Mouse (Mus musculus): ENCODE data around the gene Rasgef1c.

Gene Rasgef1c

DNA sequence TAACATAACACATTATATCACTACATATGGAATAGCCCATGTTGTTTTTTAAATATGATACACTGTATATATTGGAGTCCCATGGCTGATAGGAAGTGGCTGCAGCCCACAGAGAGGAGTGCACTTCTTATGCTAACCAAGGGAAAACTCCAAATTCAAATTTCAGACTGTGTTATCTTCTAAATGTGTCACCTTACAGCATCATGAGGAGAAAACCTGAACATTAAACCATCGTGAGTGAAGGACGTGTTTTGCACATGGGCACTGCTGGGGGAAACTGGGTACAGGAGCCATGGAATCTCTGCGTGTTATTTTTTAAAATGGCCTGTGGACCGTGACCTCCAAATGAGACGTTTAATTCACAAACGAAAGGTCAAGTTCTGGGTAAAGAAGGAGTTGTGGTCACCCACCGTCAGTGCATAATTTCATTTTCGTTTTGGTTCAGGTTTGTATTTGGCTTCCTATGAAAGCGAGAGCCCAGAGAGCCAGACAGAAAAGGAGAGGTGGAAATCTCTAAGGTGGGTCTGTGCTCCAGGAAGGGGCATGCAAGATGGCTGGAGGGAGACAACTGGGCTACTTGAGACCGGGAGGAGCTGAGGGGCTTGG is 76.4 kb downstream of the Rasgef1c start:
- DNase-seq = no peak

DNA sequence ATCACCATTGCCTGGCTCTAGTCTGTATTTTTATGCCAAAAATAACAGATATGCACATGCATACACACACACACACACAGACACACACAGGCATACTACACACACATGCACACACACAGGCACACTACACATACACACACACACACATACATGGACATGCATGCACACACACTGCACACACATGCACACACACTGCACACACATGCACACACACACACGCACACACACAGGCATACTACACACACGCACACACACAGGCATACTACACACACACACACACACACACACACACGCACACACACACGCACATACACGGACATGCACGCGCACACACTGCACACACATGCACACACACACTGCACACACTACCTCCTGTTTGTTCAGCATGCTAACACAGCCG is 77.3 kb downstream of the Rasgef1c start:
- DNase-seq = no peak

DNA sequence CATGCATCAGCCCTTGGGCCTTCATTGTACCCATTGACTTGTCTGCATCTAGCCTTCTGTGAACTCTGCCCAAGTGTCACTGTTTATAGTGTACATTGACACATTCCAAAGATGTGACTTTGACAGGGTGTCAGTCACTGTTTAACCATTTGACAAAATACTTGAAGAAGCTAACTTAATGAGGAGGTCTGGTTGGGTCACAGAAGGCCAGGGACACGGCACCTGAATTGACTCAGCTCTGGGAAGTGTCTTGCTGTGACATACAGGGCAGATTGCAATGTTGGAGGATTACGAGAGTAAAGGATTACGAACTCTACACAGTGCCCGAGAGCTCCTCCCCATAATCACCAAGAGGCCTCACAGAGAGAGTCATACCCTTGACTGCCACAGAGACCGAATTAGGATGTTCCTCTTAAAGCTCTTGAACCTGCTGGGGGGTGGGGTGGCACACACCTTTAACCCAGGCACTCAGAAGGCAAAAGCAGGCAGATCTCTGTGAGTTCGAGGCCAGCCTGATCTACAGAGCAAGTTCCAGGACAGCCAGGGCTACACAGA is 79.1 kb downstream of the Rasgef1c start:
- no peak for DNase-seq

DNA sequence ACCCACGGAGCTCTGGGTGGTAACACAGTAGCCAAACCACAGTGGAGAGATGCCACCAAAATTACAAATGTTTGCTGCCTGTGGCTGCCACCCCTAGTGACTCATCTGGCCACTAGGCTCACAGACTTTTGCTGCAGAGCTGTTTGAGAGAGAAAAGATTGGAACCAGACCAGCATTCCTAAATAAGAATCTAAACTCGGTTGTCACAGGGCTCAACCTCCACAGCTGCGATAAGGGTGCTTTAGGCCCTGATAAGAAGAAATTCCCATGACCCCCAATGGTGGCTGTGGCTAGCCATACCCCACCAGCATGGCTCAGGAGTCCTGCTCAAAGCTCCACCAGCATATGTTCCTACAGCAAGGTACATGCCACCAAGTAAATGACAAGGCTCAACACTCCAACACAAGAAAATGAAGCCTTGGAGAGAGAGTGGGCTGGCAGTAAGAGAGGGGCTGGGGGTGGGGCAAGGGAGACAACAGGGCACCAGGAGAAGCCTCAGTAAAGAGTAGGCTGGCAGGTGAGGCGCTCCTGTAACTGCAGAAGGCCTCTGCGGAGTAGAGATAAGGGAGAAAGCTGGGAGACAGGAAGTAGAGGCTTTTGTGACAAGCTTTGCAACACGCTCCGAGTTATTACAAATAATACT is 79.8 kb downstream of the Rasgef1c start:
- DNase-seq = no peak

DNA sequence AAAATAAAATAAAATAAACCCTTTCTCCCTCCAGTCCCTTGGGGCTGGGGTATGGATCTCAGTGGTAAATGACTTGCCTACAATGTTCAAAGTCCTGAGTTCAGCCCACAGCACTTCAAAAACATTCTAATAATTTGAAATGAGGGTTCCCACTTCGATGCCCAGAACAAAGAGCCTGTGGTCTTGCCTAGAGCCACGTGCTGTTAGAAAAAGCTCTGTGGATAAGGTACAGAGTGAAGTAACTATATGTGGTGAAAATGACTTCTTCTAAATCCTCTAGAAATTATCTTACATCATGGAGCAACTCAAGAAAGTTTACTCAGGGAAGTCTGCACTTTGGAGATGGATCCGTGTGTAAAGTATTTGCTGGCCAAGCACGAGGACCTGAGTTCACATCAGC is 80.5 kb downstream of the Rasgef1c start:
- DNase-seq = no peak

DNA sequence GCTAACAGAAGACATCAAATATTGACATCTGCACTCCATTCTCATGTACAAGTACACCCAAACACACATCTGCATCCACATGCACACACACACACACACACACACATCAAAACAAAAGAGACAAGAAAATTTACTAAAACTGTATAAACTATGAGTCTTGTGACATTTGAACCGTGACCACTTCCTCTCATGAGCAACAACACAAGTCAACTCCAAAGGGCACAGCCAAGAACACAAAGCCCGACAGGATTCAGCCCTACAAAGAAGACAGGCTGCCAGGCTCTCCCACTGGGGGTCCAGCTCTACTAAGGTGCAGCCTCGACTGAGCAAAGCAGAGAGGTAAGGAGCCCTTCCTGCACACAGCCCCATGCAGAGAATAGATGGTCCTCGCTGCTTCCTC is 81.2 kb downstream of the Rasgef1c start:
- no peak for DNase-seq

DNA sequence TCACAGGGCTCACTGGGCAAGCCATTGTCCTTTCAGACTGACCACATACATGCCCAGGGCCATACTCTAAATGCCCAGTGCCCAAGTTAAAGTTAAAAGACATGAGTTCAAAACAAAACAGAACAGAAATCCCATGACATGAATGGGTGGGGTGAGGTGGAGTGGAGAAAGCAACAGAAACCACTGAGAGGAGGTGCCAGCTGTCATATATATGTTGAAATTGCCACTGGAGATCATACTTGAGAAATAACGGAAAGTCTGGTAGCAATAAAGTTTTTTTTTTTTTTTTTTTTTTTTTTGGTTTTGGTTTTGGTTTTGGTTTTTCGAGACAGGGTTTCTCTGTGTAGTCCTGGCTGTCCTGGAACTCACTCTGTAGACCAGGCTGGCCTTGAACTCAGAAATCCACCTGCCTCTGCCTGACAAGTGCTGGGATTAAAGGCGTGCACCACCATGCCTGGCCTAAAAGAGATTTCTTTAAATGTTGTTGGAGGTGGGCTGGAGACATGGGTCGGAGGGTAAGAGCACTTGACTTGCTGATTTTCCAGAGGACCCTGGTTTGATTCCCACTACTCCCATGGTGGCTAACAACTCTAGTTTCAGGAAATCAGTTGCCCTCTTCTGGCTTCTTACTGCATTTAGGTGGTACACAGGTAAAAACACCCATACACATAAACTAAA is 82.4 kb downstream of the Rasgef1c start:
- DNase-seq = no peak

DNA sequence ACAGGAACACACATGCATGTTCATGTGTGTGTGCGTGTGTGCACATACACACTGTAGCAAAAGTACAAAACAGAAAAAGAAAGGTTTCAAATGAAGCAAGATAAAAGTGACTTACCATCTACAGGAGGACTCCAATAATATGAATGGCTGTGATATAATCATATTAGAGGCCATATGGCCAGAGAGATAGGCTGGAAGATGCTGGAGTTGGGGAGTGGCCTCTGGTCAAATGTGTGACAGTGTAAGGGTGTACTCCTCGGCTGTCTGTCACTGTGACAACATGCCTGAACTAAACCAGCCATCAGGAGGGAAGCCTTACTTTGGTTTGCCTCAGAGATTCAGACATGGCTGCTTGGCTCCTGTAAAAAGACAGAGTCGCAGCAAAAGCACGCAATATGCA is 83.4 kb downstream of the Rasgef1c start:
- no peak for DNase-seq

DNA sequence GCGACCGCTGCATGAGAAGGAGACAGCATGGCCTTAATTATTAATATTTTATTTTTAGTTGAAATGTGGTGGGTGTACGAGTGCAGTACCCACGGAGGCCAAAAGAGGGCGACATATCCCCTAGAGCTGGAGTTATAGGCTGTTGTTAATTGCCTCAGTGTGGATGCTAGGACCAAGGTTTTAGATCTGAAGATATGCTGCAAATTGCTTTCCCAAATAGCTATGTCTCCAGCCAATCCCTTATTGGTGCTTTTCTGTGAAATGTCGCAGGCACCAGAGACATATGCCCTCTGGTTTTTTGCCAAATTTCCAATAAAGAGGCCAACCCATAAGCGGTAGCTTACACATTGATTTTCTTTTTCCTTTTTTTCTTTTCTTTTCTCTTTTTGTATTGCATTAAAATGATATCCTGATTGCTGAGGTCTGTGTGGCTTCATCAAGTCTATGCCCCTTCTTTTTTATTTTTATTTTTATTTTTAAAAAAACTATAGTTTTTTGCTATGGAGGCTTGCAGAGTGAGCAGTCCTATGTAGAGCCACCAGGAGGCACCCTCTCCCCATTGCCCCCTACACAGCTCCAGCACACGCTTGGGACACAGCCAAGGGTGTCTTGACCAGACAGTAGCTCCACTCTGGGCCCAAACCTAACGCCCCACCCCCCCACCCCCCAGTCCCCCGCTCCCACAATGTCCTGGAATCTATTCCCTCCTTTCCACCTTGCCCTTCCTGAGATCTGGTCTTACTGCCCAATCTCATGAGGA is 84.8 kb downstream of the Rasgef1c start:
- peak; percentile 68 for DNase-seq

DNA sequence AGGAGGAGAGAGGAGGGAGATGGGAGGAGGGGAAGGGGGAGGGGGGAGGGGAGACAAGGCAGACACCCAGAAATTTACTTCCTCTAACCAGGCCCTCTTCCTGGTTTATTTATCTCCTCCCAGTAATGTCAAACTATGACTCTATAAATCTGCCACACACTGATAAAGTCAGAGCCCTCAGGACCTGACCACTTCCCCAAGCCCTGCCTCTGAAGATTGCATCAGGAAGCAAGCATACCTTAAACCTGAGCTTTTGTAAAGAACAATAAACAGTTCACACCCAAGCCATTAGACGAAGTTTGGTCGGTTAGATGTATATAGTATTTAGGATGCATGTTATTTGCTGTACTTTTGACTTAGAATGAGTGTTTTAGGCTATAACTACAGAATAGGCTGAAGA is 92.9 kb downstream of the Rasgef1c start:
- DNase-seq = no peak

DNA sequence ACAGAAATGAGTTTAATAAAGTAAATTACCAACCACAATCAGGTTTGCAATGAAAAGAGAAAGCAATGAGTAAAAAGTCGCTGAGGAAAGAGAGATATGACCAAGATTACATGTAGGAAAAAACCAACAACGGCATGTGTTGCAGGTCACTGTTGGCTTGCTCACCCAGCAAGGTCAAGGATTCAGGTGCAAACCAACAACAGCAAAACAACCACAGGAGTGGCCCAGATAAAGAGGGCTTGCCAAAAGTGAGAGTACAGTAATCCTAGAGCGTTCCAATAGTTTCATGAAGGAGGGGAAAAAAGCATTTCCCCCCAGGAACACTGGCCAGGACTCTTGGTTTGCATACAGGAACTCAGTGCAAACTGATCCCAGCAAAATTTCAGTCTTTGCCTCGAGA is 94.8 kb downstream of the Rasgef1c start:
- peak; percentile 22 for DNase-seq

DNA sequence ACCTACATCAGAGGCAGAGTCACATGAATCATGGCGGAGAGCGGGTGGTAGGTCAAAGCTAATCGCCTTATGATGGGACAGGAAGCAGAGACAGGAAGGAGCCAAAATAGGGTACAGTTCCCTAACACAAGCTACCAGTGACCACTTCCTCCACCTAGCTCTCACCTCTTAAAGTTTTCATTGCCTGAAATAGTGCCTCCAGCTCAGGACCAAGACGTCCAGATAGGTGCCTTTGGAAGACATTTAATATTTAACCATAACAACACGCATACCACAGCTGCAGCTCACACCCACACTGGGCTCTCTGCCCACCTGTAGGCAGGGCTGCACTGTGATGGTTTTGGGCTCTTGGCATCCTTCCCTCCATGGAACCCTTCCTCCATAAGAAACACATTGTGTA is 95.7 kb downstream of the Rasgef1c start:
- DNase-seq = peak; percentile 73

DNA sequence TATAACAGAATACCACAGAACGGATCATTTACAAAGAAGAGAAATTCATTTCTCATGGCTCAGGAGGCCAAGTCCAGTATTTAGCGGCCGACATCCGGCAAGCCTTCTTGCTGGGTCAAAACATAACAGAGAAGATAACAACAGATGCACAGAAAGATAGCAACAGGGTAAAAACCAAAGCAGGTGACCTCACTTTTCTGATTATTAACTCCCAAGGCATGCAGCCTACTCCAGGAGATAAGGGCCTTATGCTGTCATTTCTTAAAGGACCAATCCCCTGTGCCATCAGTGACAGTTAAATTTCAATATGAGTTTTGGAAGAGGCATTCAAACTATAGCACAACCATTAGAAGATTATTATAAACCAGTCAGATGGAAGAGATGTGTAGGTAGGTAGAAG is 101.2 kb downstream of the Rasgef1c start:
- DNase-seq = no peak

DNA sequence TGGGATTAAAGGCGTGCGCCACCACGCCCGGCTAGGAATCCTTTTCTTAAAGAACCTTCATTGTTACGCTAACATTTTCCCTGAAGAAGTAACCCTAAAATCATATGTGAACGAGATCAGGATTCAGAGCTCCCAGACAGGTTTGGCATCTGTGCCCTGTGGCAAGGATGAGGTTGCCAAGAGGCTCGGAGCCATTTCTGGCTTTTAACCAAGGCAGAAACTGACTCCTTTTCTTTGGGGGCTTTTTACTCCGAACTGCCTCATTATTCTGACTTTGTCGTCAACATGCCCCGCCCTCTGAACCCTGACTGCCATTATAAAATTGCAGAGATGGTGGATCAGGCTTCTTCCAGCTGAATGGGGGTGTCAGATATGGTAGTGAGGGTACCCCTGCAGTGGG is 106.1 kb downstream of the Rasgef1c start:
- DNase-seq = no peak

DNA sequence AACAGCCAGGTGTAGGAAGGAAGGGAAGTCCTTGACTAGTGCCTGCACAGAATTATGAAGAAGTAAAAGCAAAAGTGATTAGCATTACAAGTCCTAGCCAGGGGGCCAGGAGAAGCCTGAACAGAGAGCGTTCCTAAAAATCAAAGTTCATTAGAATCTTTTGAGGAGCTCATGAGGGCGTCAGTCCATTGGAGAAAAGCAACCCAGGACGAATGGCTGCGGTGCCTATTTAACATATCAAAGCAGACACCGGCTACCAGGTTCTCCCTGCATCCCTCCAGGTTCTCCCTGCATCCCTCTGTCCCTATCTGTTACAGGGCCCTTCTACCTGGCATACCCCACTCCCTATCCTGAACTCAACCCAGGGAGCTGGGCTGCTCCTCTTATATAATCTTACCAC is 106.6 kb downstream of the Rasgef1c start:
- no peak for DNase-seq

DNA sequence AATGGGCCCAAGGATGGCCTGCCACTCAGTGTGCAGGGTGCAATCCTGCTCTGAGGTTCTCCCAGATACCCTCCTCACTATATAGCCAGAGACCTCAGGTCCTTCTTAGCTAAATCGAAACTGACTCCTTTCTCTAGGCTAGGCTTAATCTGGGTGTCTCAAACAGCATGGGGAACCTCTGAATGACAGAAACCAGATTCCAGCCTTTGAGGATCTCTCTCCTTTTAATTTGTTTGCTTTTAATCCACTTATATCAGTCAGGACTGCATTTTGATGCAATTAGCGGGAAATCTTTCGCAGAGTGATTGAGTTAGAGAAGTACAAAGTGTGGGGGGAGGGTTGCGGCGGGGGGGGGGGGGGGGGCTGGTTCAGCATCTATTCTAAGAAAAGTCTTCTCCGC is 111.4 kb downstream of the Rasgef1c start:
- DNase-seq = no peak

DNA sequence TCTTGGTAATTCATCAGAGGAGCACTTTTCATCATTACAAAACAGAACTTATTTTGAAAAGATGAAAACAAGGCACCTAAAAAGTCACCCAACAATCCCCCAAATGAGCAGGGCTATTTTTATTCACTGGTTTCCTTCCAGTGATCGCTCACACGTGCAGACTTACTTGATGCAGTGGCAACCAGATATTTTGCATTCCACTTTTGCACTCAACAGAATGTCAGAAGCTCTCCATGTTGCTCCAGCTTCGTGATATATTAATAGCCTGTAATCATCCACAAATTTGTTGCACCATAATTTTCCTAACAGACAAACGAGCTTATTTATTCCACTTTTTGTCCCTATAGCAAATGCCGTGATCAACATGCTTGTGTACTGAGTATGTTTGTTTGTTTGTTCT is 114.9 kb downstream of the Rasgef1c start:
- no peak for DNase-seq

DNA sequence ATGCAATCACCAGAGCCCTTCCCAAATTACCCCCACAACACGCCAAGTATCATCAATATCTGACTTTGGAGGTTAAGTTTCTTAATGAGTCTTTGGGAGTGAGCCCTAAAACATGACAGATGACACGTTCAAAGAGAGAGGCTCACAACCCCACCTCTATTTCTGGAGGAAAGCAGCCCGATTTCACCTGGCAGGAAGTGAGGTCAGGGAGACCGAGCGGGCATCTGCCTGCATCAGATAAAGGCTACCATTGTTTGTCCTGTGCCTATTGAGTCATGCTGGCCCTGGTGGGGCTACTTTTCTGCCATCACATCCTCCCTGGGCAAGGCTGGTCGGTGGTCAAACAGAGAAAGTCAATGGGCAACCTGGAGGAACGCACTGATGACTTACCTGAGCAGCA is 115.9 kb downstream of the Rasgef1c start:
- no peak for DNase-seq

DNA sequence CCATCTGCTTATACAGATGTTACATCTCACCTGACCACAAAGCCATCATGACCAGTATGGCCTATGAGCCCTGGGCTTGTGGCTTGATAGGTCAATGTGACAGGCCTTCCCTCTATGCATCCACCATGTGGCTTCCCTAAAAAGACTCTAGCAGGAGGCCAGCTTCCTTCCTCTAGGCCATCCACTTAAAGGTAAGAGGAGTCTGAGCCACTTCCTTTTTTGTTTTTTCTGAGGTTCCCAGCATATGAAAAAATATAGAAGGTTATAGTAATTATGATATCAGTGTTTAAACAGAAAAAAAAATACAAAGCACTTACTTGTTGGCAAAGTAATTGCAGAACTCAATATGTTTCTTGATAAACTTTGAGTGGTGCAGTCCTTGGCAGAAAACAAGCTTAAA is 117.2 kb downstream of the Rasgef1c start:
- DNase-seq = no peak

DNA sequence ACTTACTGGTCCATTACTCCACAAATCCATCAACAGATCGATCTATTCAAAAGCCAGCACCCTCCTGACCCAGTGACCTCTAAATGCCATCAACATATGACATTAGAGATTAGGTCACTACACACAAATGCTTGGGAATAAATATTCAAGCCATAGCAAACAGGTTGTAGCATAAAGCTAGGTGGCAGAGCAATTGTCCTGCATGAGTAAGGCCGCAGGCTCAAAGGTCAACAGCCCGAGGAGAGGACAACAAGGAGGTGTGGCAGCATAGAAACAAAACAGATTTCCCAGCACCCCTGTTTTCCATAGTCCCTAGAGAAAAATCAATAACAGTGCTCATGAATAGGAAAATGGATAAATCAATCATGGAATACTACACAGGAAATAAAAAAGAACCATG is 120.5 kb downstream of the Rasgef1c start:
- DNase-seq = peak; percentile 33

DNA sequence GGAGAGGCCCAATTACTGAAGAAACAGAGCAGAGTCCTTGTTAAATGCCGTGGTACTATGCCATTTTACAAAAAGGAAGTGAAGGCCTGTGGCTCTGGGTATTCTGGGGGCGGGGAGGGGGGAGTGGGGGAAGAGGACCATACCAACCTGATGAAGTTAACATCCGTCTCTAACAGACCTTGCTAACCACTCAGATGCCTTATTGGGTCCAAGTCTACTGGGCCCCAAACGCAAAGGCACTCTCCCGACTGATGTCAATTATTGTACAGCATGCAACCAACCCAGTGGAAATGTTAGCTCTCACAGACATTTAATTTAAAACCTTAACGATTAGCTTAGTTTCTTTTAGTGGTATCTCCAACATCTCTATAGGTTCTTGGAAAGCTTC is 122.8 kb downstream of the Rasgef1c start:
- DNase-seq = no peak

DNA sequence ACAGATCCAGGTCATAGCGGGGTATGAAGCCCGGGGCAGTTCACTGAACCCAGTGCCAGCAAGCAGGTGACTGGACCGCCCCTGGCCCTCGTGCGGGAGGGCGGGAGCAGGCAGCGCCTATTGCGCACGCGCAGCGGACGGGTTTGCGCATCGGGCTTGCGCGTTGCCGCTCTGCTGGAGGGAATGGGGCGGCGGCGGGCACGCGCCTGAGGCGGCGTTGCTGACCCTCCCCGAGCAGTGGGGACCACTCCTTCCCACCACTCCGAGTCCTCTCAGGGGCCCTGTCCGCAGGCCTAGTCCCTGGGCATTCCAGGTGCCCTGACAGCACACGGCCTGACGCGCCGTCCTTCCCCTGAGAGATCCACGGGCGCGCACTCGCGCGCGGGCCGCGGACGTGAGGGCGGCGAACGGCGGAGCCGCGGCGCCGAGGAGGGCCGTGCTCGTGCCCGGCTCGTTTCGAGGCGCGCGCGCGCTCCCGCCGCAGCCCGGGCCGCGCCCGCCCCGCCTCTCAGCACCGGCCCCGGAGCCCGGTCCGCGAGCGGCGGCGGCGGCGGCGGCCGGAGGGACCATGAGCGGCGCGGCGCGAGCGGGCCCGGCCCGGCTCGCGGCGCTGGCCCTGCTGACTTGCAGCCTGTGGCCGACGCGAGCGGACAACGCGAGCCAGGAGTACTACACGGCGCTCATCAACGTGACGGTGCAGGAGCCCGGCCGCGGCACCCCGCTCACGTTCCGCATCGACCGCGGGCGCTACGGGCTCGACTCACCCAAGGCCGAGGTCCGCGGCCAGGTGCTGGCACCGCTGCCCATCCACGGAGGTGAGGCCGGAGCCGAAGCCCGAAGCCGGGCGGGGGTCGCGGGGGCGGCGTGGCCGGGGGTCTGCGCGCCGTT is 123.4 kb downstream of the Rasgef1c start, which contains the start of gene Rnf130:
Gene Rnf130, plus strand, starts transcription at position 514 of the 888 bp plus-strand sequence.
- DNase-seq = peak; percentile 98
